Mouse (Mus musculus): ENCODE measurements around the gene Stx1b.

- no peak for TF ChIP-seq GATA1 (IDR thresholded peaks at IDR 0.05; ENCODE audit: low read length)
- TF ChIP-seq TAL1 (IDR thresholded peaks at IDR 0.05; ENCODE audit: low read length): no peak
Measured at GRCm38 (mm10) chr7:127820836-127821509, 3.4 kb downstream of the Stx1b start.
